Comparison of ENCODE assay signal across 8 mouse cellular contexts in the genomic region with DNA sequence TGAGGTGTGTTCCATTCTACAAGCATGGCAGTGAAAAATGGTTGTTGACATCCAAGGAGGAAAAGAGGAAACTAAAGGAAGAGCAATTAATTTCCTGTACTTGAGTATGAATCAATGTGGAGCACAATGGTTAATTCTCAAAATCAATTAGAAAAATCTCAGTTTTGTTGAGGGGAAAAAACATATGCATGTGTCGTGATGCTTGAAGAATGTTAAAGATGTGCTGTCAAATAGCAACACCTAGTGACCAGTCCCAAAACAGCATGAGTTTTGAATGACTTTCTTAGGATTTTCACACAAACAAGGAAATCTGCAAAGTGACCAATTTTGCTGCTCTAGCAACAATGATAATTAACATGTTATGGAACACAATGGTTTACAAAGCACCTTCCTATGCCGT. TPM values are rescaled to one million over a fixed set of nuclear protein-coding genes. Genes with fewer than 3 reads are reported as not detected.
DNase-seq lines count a peak whose midpoint lies in the region; ATAC-seq lines count a peak whose summit lies in the region.

No protein-coding gene starts in this region.

- intact Hi-C loops in left cerebral cortex, postnatal 4 days (cut with DNase I) = loop anchor here (10.0 kb wide), 1 partner anchor 673 kb away; a partner anchor contains a TSS

- ATAC-seq in cerebellum, adult (ENCODE audit: insufficient number of reproducible peaks, low FRiP score, low TSS enrichment) = no peak
- no peak; the same call in 1 of the 2 replicates for ATAC-seq in megakaryocyte-erythroid progenitor cell, adult 5-6 weeks (replicated peaks; ENCODE audit: low FRiP score, low TSS enrichment, poor library complexity, severe bottlenecking)
- ATAC-seq in erythroid progenitor cell, adult 5-6 weeks (replicated peaks; ENCODE audit: low FRiP score, poor library complexity, severe bottlenecking) = no peak

- DNase-seq in cerebellum, postnatal 14 days = peak; percentile 40 to 60
- peak; percentile 16 to 42 for DNase-seq in left cerebral cortex, adult 18-20 months (ENCODE audit: low spot score in 2 of 2)
- no peak for DNase-seq in left cerebral cortex, postnatal 4 days
- DNase-seq in Muller cell, postnatal 12 days (ENCODE audit: inconsistent ontology term) = peak; percentile 30
- peak; percentile 11 to 29 for DNase-seq in kidney, postnatal 36 days

RNA-seq across cellular contexts. Expression of a gene that starts 16.6 kb away (rescaled TPM):
- total RNA-seq in left cerebral cortex, adult 18-20 months (2021) = 1 to 10 TPM; 5.7 to 6.6 TPM
- 1 to 10 TPM; 7.0 to 9.2 TPM for total RNA-seq in left cerebral cortex, postnatal 4 days (2021)
- 5.0 and 10.7 TPM in 2 replicates for total RNA-seq in megakaryocyte-erythroid progenitor cell, adult 5-6 weeks (2014; fragmentation: Nextera tagmentation)
- total RNA-seq in megakaryocyte-erythroid progenitor cell, adult 5-6 weeks (2017) = 3.2 and 9.9 TPM in 2 replicates
- total RNA-seq in erythroid progenitor cell, adult 5-6 weeks (2015; ENCODE audit: low replicate concordance) = 2.1 and 8.6 TPM in 2 replicates
- 0.39 and 6.7 TPM in 2 replicates for total RNA-seq in erythroid progenitor cell, adult 5-6 weeks (2017; ENCODE audit: low replicate concordance)

RNA-seq across cellular contexts. Expression of a gene that starts 58.5 kb away (rescaled TPM):
- 10 to 100 TPM; 52.3 to 59.1 TPM for total RNA-seq in left cerebral cortex, adult 18-20 months (2021)
- 10 to 100 TPM; 69.5 to 90.3 TPM for total RNA-seq in left cerebral cortex, postnatal 4 days (2021)
- total RNA-seq in megakaryocyte-erythroid progenitor cell, adult 5-6 weeks (2014; fragmentation: Nextera tagmentation) = 37.6 and 47.9 TPM in 2 replicates
- 76.2 and 88.4 TPM in 2 replicates for total RNA-seq in megakaryocyte-erythroid progenitor cell, adult 5-6 weeks (2017)
- total RNA-seq in erythroid progenitor cell, adult 5-6 weeks (2015; ENCODE audit: low replicate concordance) = 40.7 and 75.9 TPM in 2 replicates
- 90.7 and 92.3 TPM in 2 replicates for total RNA-seq in erythroid progenitor cell, adult 5-6 weeks (2017; ENCODE audit: low replicate concordance)

RNA-seq across cellular contexts. Expression of a gene that starts 59.2 kb away (rescaled TPM):
- total RNA-seq in left cerebral cortex, adult 18-20 months (2021) = 10 to 100 TPM; 52.5 to 53.6 TPM
- total RNA-seq in left cerebral cortex, postnatal 4 days (2021) = 10 to 100 TPM; 86.1 to 96.9 TPM
- 26.4 and 37.9 TPM in 2 replicates for total RNA-seq in megakaryocyte-erythroid progenitor cell, adult 5-6 weeks (2014; fragmentation: Nextera tagmentation)
- 35.6 and 40.7 TPM in 2 replicates for total RNA-seq in megakaryocyte-erythroid progenitor cell, adult 5-6 weeks (2017)
- 32.7 and 42.5 TPM in 2 replicates for total RNA-seq in erythroid progenitor cell, adult 5-6 weeks (2015; ENCODE audit: low replicate concordance)
- total RNA-seq in erythroid progenitor cell, adult 5-6 weeks (2017; ENCODE audit: low replicate concordance) = 82.6 and 82.8 TPM in 2 replicates
